Mouse (Mus musculus) small intestine, adult 2 months (tissue): ENCODE measurements around the gene Zfp990. TPM values are rescaled to one million over a fixed set of nuclear protein-coding genes. Genes with fewer than 3 reads are reported as not detected.

Source experiments
- polyA plus RNA-seq: library from polyadenylated mRNA; depleted of rRNA; stranded (reverse); fragments of >200 nt; gene quantifications from 2 replicates; pipeline ENCODE4 v1.2.3, GENCODE M21; 2012; rRNA removed

The Zfp990 gene
- polyA plus RNA-seq, 1 experiment: not detected

Other genes starting within 250 kb of the Zfp990 start
- 0.15 and 0.35 TPM in 2 replicates for gene Tnfrsf8, start 195.6 kb upstream of the Zfp990 start, polyA plus RNA-seq
- not detected in 2 replicates for gene Gm13212, start 74.4 kb downstream of the Zfp990 start, polyA plus RNA-seq
- gene Zfp980, start 159.9 kb downstream of the Zfp990 start, polyA plus RNA-seq: not detected in 2 replicates